Mouse (Mus musculus): ENCODE measurements at regions not wholly inside any gene's neighbourhood (a gene's known extent, or its start where the extent isn't known, plus 50 kb on each side); places are given as distances from the start of the nearest gene placed in this dataset.

DNA sequence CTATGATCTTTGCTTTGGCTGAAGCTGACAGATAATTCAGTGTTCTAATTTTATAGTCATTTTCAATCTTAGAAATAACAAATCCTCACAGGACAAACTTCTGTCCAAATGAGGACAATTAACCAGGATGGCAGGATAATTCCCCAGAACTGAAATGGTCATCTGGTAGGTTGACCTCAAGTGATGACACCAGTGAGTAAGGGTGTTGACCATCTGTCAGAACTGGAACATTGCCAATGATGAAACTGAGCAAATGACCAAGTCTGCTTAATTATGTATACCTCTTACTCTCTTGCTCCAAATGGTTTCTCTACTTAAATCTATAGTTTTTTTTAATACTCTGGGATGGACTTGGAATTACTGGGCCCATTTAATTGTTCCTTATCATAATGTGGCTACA lies 1336.9 kb upstream of the Tenm3 start:
- H3K4me3 ChIP-seq, result no peak overlapping the region
- H3K27ac ChIP-seq (replicated peaks), result no peak overlapping the region
- no peaks in the 10 kb centered on the region for H3K4me1 ChIP-seq
- H3K9ac ChIP-seq, result no peak overlapping the region
- H3K27me3 ChIP-seq (replicated peaks), result no peaks in the 10 kb centered on the region
- H3K4me2 ChIP-seq, result no peak overlapping the region
- H3K9me3 ChIP-seq, result no peaks in the 10 kb centered on the region
- ATAC-seq (ENCODE audit: extremely low read depth, insufficient number of reproducible peaks, low FRiP score, low TSS enrichment), result no peak
- H3K36me3 ChIP-seq, result no peaks in the 10 kb centered on the region

DNA sequence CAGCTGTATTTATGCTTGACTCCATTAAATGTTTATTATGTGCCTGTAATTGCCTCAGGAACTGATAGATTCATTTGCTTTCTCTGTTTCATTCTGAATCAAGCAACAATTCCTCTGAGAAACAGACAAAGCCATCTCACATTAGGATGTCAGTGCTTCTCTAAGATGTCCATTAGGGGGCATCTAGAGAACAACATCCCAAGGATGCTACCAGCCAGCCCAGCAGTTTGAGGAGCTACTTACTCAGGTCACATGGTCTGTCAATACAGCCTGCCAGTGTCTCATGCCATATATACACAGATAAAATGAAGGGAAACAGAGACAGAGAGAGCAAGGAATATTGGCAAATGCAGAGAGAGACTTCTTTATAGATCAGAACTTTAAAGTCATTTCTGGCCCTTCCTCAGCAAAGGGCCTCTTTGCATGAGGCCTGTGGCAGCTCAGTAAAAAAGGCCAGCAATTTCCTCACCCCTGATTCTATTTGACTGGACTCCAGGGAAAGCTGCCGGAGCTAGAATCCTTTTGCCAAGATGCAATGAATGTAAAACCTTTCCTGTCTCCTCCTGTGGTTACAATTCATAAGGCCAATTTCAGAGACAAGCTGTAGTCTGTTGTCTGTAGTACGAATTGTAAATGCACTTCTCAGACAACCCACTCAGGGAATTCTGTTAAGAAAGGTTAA lies 1321.2 kb upstream of the Tenm3 start:
- H3K27me3 ChIP-seq (replicated peaks), result no peaks in the 10 kb centered on the region
- ATAC-seq (ENCODE audit: extremely low read depth, insufficient number of reproducible peaks, low FRiP score, low TSS enrichment), result no peak
- H3K4me2 ChIP-seq, result no peak overlapping the region
- H3K27ac ChIP-seq (replicated peaks), result no peak overlapping the region
- no peak overlapping the region for H3K4me3 ChIP-seq
- no peaks in the 10 kb centered on the region for H3K36me3 ChIP-seq
- WGBS, result 62% methylated on average over 2 of the region's 2 CpGs
- H3K9me3 ChIP-seq, result no peaks in the 10 kb centered on the region
- no peak overlapping the region for H3K9ac ChIP-seq
- H3K4me1 ChIP-seq, result no peaks in the 10 kb centered on the region

DNA sequence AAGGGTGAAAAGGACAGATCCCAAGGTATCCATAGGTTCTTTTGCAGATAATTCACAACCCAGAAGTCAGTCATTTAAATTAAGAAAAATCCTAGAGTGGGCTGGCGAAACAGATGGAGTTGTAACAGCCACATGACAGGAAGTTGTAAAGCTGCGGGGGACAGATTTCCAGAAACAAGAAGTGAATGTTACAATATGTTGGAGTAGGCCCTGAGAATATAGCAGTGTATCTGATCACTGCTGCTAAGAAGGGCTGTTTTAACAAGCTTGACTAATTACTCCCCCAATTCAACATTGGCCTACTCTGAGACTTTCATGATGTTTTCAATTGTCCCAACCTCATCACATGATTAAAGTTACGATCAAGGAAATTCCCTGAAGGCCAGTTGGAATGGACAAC lies 1317.3 kb upstream of the Tenm3 start:
- H3K9ac ChIP-seq, result no peak overlapping the region
- 74% methylated on average over 3 of the region's 3 CpGs for WGBS
- no peaks in the 10 kb centered on the region for H3K27me3 ChIP-seq (replicated peaks)
- no peak overlapping the region for H3K27ac ChIP-seq (replicated peaks)
- H3K36me3 ChIP-seq, result no peaks in the 10 kb centered on the region
- H3K4me1 ChIP-seq, result no peaks in the 10 kb centered on the region
- no peak overlapping the region for H3K4me3 ChIP-seq
- ATAC-seq (ENCODE audit: extremely low read depth, insufficient number of reproducible peaks, low FRiP score, low TSS enrichment), result no peak
- no peaks in the 10 kb centered on the region for H3K9me3 ChIP-seq
- no peak overlapping the region for H3K4me2 ChIP-seq

- Histone ChIP-seq H3K4me2 (no peak overlapping the region), H3K4me3 (no peak overlapping the region), H3K9me3 (no peaks in the 10 kb centered on the region), H3K36me3 (no peaks in the 10 kb centered on the region), H3K4me1 (no peaks in the 10 kb centered on the region), H3K27me3 (replicated peaks) (no peaks in the 10 kb centered on the region), H3K9ac (no peak overlapping the region), H3K27ac (replicated peaks) (no peak overlapping the region)
- ATAC-seq (ENCODE audit: extremely low read depth, insufficient number of reproducible peaks, low FRiP score, low TSS enrichment), result no peak
- 63% methylated on average over 5 of the region's 5 CpGs for WGBS
Observed at GRCm38 (mm10) chr8:50160326-50160725, 1316.6 kb upstream of the Tenm3 start.

GRCm38 (mm10) chr8:50139876-50140275 lies 1296.1 kb upstream of the Tenm3 start:
- Histone ChIP-seq H3K27ac (replicated peaks) (no peak overlapping the region), H3K36me3 (no peaks in the 10 kb centered on the region), H3K4me2 (no peak overlapping the region), H3K27me3 (replicated peaks) (no peaks in the 10 kb centered on the region), H3K9ac (no peak overlapping the region), H3K4me3 (no peak overlapping the region), H3K4me1 (no peaks in the 10 kb centered on the region), H3K9me3 (no peaks in the 10 kb centered on the region)
- WGBS, result 73% methylated on average over 3 of the region's 3 CpGs
- no peak for ATAC-seq (ENCODE audit: extremely low read depth, insufficient number of reproducible peaks, low FRiP score, low TSS enrichment)

DNA sequence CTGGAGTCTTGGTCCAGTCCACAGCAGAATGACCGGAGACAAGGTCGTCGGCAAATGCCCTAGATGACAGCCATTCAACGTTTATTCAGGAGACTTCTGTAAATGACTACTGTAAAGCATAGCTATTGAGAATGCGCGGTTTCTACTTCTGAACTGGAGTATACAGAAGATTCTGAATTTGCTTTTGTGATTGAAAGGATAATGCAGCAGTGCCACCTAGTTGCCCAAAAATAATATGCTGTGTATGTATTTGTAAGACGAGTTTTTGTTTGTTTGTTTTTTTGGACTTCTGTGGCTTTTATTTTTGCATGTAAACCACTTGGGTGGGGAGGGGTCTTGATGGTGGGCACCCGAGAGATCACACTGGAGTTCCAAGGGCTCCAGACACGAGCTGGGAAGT lies 1276.3 kb upstream of the Tenm3 start:
- Histone ChIP-seq H3K9me3 (no peaks in the 10 kb centered on the region), H3K4me1 (no peaks in the 10 kb centered on the region), H3K9ac (no peak overlapping the region), H3K27me3 (replicated peaks) (no peaks in the 10 kb centered on the region), H3K36me3 (no peaks in the 10 kb centered on the region), H3K4me2 (no peak overlapping the region), H3K4me3 (no peak overlapping the region), H3K27ac (replicated peaks) (no peak overlapping the region)
- 76% methylated on average over 9 of the region's 9 CpGs for WGBS
- ATAC-seq (ENCODE audit: extremely low read depth, insufficient number of reproducible peaks, low FRiP score, low TSS enrichment), result no peak

DNA sequence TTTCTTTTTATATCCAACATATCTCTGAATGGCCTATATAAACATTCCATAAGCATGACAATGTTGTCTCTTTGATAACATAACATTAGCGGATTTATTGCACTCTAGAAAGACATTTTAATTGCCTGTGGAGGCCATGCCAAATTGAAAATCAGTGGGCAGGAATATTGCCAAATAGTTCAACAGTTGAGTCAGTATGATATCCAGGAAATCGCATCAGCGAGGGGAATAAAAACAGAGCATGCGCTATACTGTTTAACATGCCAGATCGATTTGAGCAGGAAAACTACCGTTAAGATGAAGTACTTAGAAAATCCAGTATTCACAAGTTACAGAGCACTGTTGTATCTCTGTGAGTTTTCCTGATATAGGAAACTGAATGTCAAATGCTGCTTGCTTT lies 1238.6 kb upstream of the Tenm3 start:
- no peak overlapping the region for H3K4me3 ChIP-seq
- no peaks in the 10 kb centered on the region for H3K4me1 ChIP-seq
- H3K27me3 ChIP-seq (replicated peaks), result no peaks in the 10 kb centered on the region
- no peak overlapping the region for H3K9ac ChIP-seq
- no peaks in the 10 kb centered on the region for H3K9me3 ChIP-seq
- no peak overlapping the region for H3K27ac ChIP-seq (replicated peaks)
- WGBS, result 55% methylated on average over 6 of the region's 6 CpGs
- H3K4me2 ChIP-seq, result peak overlapping the region; percentile 14; the same call in 1 of the 2 replicates
- H3K36me3 ChIP-seq, result no peaks in the 10 kb centered on the region
- ATAC-seq (ENCODE audit: extremely low read depth, insufficient number of reproducible peaks, low FRiP score, low TSS enrichment), result no peak

DNA sequence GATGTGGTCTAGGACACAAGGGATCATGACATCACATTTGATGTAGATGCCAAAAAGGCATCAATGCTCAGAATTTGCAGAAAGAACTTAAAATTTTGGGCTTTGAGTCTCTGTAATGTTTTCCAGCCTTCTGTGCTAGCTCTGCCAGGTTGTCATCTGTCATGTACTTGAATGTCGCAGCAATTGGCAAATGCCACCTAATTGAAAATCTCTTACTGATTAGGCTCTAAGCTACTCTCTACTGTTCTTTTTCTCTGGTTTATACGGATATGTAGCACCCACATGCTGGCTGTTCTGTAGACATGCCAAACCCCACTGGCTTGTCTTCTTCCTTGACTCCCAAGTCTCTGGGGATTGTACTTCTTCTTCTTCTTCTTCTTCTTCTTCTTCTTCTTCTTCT lies 1193.3 kb upstream of the Tenm3 start:
- H3K9ac ChIP-seq, result no peak overlapping the region
- H3K4me1 ChIP-seq, result no peaks in the 10 kb centered on the region
- no peaks in the 10 kb centered on the region for H3K9me3 ChIP-seq
- H3K27ac ChIP-seq (replicated peaks), result no peak overlapping the region
- ATAC-seq (ENCODE audit: extremely low read depth, insufficient number of reproducible peaks, low FRiP score, low TSS enrichment), result no peak
- WGBS, result 62% methylated on average over 2 of the region's 2 CpGs
- H3K27me3 ChIP-seq (replicated peaks), result no peaks in the 10 kb centered on the region
- no peak overlapping the region for H3K4me2 ChIP-seq
- no peaks in the 10 kb centered on the region for H3K36me3 ChIP-seq
- no peak overlapping the region for H3K4me3 ChIP-seq

GRCm38 (mm10) chr8:50027544-50027943 lies 1183.8 kb upstream of the Tenm3 start:
- WGBS, result 70% methylated on average over 6 of the region's 6 CpGs
- ATAC-seq (ENCODE audit: extremely low read depth, insufficient number of reproducible peaks, low FRiP score, low TSS enrichment), result no peak
- no peaks in the 10 kb centered on the region for H3K36me3 ChIP-seq
- H3K4me2 ChIP-seq, result no peak overlapping the region
- H3K4me1 ChIP-seq, result no peaks in the 10 kb centered on the region
- H3K27me3 ChIP-seq (replicated peaks), result no peaks in the 10 kb centered on the region
- no peaks in the 10 kb centered on the region for H3K9me3 ChIP-seq
- H3K4me3 ChIP-seq, result no peak overlapping the region
- no peak overlapping the region for H3K27ac ChIP-seq (replicated peaks)
- H3K9ac ChIP-seq, result no peak overlapping the region

GRCm38 (mm10) chr8:50007546-50007945 lies 1163.8 kb upstream of the Tenm3 start:
- H3K9me3 ChIP-seq, result peaks cover 11% of the 10 kb centered on the region
- H3K4me2 ChIP-seq, result no peak overlapping the region
- H3K4me1 ChIP-seq, result no peaks in the 10 kb centered on the region
- no peak overlapping the region for H3K27ac ChIP-seq (replicated peaks)
- H3K36me3 ChIP-seq, result no peaks in the 10 kb centered on the region
- 78% methylated on average over 3 of the region's 3 CpGs for WGBS
- no peaks in the 10 kb centered on the region for H3K27me3 ChIP-seq (replicated peaks)
- H3K9ac ChIP-seq, result no peak overlapping the region
- no peak for ATAC-seq (ENCODE audit: extremely low read depth, insufficient number of reproducible peaks, low FRiP score, low TSS enrichment)
- no peak overlapping the region for H3K4me3 ChIP-seq

DNA sequence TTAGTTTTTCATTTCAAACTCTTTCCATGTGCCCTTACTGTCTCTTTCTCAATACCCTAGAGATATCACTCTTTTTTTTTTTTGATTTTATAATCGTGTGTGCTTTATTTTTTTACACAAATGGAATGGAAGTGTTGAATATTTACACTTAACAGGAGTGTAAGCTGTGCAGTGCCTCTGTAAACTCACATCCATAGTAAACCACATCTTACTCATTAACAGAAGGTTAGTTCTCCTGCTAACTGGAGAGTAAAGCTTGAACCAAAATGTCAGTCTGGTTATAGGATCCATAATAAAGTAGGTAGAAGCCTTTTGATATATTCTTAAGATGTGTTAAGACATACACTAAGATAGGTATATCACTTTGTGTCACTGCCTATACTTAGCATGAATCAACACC lies 1160.5 kb upstream of the Tenm3 start:
- Histone ChIP-seq H3K36me3 (no peaks in the 10 kb centered on the region), H3K9ac (no peak overlapping the region), H3K4me1 (no peaks in the 10 kb centered on the region), H3K27me3 (replicated peaks) (no peaks in the 10 kb centered on the region), H3K4me2 (no peak overlapping the region), H3K9me3 (peaks cover 3% of the 10 kb centered on the region; the same call in 1 of the 2 replicates), H3K4me3 (no peak overlapping the region), H3K27ac (replicated peaks) (no peak overlapping the region)
- ATAC-seq (ENCODE audit: extremely low read depth, insufficient number of reproducible peaks, low FRiP score, low TSS enrichment), result no peak
- 22% methylated on average over 1 of the region's 1 CpGs for WGBS

DNA sequence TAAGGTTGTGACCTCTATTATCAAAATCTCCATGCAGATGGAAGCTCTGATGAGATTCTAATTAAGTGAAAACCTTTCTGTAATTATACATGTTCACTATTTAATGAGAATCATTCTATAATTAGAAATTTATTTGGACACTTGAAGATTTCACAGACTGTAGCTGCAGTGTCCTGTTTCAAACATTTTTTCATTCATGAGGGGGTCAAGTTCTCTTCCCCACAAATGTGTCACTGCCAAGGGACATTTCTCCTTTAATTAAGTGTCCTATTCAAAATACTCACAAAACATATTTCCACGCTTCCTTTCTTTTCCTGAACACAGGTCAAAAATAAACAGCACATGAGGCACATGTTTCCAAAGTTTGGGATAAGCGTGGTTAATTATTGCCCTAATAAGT lies 1159.9 kb upstream of the Tenm3 start:
- Histone ChIP-seq H3K9ac (no peak overlapping the region), H3K27ac (replicated peaks) (no peak overlapping the region), H3K27me3 (replicated peaks) (no peaks in the 10 kb centered on the region), H3K4me1 (no peaks in the 10 kb centered on the region), H3K36me3 (no peaks in the 10 kb centered on the region), H3K4me3 (no peak overlapping the region), H3K4me2 (no peak overlapping the region), H3K9me3 (no peaks in the 10 kb centered on the region)
- no peak for ATAC-seq (ENCODE audit: extremely low read depth, insufficient number of reproducible peaks, low FRiP score, low TSS enrichment)
- 64% methylated on average over 2 of the region's 2 CpGs for WGBS
